Mouse (Mus musculus): Measurements from ENCODE around the gene Thpo.

Gene Thpo
- long read RNA-seq, experiment 1 = 0 reads
- long read RNA-seq, experiment 2 = 0 reads

DNA sequence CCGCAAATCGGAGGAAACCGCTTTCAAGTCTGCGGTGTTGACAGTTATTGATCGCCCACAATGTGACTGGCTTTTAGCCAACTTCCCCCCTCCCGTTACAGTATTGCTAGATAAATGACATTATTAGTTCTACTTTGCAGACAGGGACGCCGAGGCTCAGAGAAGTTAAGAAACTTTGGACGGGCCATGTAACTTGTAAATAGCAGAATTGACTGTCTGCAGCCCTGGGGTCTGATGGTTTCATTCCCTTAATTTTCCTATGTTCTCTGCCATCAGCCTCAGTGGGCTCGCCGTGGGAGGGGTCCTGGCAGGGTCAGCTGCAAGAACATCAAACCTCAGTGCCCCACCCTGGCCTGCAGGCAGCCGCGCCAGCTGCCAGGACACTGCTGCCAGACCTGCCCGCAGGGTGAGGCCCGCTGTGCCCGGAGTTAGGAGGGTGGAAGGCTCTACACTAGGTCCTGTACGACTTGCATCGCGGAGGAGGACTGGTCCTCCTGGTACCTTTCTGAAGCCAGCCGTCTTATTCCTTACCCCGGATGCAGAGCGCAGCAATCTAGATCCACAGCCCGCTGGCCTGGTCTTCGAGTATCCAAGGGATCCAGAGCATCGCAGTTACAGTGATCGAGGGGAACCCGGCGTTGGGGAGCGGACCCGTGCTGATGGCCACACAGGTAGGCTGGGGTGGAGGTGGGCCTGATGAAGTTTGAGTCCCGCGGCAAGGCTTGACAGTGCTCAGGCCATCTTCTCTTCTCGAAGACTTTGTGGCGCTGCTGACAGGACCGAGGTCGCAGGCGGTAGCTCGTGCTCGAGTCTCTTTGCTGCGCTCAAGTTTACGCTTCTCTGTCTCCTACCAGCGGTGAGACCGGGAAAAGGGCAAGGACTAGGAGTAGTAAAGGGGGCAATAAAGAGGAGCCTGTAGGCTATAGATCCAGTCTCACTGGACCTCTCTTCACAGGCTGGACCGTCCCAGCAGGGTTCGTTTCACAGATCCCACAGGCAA is at the start of gene Thpo:
Gene Thpo, minus strand, starts transcription at position 781 of the 1,000 bp plus-strand sequence.
- intact Hi-C loops (cut with DNase I) = no loop called here

DNA sequence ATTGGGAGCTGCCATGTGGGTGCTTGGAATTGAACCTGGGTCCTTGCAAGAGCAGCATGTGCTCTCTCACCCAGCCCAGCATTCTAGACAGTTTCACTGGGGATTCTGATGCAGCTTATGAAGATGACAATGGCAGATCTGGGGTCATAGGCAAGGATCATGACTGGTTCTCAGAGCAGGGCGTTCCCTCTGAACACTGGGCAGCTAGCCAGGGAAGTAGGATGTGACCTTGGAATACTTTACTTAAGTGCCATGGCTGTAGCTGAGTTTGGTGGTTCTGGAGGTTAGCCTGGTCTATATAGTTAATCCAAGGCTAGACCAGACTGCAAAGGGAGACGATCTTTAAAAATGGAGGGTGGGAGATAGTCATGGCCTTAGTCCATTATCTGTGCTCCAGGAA is 49.6 kb upstream of the Thpo start:
- intact Hi-C loops (cut with DNase I) = no loop called here

DNA sequence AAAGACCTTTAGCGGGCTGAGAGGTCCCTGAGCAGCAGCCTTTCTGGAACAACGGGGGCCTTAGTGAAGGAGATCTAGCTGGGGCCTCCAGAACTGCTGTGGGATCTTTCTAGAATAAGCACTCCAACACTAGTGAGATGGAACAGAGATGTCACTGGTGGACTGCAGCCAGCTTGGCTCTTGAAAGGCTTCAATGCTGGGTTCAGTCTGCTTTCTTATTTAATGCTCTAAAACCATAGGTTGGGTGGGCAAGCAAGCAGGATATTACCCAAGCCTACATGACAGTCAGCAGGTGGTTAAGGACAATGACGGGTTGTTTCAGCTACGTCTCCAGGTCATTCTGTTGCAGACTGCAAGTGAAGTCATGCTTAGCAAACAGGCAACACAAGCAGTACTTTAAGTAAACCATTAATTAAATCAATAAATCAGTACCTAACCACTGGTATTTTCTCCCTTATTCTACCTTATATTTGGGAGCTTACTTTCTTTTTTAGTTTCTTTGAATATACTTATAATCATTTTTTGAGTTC is 46.9 kb upstream of the Thpo start:
- intact Hi-C loops (cut with DNase I) = no loop called here

DNA sequence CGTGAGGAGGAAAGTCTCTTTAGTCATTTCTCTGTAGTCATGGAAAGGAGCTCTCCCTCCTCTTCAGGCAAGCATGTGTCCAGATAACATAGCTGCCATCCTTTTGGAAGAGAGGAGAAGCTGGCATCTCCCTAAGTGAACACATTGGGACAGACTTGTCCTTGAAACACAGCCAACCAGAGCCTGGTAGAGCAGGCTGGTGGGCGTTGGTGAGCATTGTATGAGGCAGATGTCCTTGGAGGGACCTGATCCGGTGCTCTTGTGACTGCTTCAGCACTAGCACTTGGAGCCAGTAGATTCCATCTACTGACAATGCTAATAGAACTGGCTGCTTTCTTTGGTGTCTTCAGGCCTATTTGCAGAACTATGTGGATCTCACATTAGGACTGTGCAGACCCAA is 45.5 kb upstream of the Thpo start:
- intact Hi-C loops (cut with DNase I) = no loop called here

DNA sequence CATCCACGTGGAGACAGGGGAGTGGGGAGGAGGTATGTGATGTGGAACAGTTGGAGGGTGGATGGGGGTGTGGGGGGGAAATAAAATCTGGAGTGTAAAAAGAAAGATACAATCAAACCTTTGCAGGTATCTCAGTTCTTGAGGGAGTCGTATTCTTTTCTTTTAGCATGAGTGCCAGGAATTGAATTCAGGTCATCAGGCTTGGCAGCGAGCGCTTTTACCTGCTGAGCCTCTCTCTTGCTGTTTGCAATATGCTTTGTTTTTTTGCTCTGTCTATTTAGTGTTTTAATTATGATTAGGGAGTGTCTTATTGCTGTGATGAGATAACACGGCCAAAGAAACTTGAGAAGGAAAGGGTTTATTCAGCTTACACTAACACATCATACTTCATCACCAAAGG is 40.7 kb upstream of the Thpo start:
- intact Hi-C loops (cut with DNase I) = no loop called here

DNA sequence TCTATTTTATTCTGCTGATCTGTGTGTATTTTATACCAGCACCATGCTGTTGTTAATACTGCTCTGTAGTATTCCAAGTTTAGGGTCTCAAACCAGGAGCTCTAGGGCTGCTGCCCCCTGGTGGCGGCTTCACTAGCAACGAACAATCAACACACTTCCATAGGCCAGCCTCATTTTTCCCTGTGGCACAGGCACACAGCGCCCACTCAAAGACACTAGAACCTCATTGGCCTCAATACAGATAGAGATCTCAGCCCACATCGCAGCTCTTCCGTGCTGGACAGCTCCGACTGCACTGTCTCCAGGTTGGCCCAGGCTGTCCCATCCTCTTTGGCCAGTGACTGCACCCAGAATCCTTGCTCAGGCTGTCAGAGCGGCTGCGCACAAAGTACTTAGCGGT is 30.9 kb upstream of the Thpo start:
- intact Hi-C loops (cut with DNase I) = loop anchor here (5.0 kb wide), 1 partner anchor 268 kb away; the partner anchor contains the start of gene Eif2b5

DNA sequence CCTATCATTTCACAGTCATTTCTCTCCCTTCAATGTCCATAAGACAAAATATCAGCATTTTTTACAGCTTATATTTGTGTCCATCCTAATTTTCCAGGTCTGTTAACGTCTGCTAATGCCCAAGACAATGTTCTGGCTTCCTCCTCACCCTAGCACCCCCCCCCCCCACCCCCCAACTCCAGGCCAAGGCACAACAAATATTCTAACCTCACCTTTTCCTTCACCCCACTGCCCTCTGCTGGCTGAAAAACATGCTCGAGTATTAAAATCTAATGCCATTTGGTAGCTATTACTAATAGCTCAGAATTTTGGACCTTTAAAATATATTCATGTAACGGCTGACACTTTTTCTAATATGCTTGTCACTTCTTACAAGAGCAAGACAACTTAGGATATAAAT is 27.4 kb upstream of the Thpo start:
- intact Hi-C loops (cut with DNase I) = loop anchor here (2.0 kb wide), 1 partner anchor 37 kb away; no protein-coding TSS in a partner anchor

DNA sequence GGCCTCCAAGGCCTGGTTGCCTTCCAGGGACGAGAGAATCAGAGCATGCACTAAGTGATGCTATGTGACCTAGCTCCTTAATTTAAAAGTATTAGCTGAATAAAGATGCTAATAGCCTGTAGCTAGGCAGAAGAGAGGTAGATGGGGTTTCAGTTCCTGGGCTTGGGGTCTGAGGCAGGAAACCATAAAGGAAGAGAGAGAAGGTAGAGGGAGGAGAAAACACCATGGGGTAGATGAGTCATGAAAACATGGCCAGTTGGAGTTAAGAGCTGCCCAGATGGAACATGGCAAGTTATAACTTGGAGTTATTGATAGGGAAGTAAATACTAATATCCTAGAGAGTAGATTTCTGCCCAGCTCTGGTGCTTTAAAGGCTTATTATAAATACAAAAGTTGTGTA is 23.1 kb upstream of the Thpo start:
- intact Hi-C loops (cut with DNase I) = no loop called here

DNA sequence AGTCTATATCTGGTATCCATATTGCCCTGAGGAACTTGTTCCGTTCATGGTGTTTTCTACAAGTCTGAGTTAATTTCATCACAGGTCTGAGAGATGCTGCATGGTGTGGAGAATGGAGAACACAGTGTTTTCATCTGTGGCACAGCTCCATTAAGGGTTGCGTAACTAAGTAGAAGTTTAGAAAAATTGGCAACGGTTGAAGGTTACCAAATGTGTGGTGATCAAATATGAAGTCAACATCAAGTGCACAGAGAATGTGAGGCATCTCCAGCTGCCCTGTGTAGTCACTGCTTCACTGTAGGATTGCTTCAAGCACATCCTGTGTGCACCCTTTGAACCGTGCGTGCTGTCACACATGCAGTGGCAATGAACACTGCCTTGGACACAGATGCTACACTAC is 21.7 kb upstream of the Thpo start:
- intact Hi-C loops (cut with DNase I) = no loop called here

DNA sequence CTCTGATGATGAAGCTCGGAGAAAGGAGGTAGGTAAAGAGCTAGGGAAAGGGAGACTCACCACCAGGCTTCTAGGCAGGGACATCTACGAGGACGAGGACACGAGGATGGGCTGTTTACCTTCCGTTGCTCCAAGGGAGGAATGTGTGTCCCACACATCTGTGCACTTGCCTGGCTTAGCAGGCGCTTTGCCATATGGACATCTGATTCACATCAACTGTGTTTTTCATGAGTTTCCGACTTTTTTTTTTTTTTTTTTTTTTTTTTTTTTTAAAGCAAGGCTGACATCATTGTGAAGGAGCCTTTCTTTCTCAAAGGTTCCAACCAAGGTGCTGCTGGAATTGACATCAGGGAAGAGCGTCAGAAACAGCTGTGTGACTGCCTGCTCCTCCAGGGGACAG is 16.2 kb upstream of the Thpo start:
- intact Hi-C loops (cut with DNase I) = no loop called here

DNA sequence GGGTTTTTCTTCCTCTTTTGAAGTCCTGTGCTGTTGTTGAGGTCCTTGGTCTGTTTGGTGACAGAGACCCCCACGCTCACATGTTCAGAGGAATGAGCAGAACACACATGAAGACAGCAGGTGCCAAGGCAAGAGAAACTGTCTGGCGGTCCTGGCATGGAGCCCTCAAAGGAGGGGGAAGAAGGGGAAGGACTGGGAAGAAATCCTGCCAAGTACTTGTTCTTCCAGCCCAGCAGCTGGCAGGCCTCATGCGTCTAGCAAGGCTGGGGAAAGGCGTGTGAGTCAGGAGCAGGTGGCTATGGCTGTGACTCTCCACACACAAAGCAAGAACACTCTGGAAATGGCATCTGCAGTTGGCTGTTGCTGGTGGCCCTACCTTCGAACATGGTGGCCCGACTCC is 12.3 kb upstream of the Thpo start:
- intact Hi-C loops (cut with DNase I) = no loop called here

DNA sequence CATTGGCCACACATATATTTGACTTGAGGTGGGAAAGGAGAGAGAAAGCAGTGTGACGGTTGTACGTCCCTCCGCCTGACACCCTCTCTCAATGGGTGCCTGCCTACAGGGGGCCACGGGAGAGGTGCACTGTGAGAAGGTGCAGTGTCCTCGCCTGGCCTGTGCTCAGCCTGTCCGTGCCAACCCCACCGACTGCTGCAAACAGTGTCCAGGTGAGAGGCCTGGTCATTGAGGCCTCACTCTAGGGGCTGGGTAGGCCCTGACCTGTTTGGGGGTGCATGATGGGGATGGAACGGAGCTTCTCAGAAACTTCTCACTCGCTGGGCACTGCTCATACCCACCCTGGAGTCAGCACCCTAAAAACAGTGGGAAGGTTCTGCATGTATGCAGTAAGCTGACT is 5.5 kb upstream of the Thpo start:
- intact Hi-C loops (cut with DNase I) = no loop called here

DNA sequence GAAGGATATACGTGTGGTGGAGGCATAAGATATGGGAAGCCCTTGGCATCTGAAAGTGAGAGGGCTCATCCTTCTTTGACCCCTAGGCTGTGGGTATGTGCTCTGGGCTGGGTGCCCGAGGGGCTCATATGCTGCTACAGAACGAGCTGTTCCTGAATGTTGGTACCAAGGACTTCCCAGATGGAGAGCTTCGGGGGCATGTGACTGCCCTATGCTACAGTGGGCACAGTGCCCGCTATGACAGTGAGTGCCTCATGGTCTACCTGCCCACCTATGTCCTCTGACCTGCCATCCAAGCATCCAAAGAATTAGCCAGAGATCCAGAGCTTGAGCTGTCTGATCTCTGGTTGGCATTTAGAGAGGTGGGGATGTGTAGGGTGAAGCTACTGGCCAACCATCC is 2.5 kb upstream of the Thpo start:
- intact Hi-C loops (cut with DNase I) = no loop called here

DNA sequence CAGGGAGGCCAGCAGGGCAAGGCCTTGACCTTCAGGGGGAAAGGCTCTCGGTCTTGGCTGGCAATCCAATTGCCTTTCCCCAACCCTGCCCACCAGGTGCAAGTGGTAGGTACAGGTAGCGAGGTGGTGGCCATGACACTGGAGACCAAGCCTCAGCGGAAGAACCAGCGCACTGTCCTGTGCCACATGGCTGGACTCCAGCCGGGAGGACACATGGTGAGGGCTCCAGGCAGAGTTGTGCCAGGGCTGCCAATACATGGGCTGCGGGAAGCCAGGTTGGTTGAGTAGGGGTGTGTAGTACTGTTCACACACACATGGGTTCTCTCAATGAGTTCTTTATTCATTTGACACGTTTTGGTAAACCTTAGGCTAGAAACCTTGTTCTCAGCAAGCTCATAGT is 1.9 kb upstream of the Thpo start:
- intact Hi-C loops (cut with DNase I) = no loop called here

DNA sequence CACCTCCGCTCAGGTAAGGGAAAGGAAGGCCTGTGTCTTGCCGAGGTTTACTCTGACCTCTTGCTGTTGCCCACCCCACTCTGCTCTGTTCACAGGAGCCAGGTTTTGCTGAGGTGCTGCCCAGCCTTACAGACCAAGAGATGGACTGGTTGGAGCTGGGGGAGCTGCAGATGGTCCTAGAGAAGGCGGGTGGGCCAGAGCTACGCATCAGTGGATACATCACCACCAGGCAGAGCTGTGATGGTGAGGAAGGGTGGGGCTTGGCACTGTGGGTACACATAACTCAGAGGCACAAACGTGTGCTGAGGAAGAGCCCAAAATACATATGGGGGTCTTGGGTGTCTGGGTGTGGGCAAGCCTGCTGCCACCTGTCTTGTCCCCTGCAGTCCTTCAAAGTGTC is 1.3 kb upstream of the Thpo start:
- intact Hi-C loops (cut with DNase I) = no loop called here

DNA sequence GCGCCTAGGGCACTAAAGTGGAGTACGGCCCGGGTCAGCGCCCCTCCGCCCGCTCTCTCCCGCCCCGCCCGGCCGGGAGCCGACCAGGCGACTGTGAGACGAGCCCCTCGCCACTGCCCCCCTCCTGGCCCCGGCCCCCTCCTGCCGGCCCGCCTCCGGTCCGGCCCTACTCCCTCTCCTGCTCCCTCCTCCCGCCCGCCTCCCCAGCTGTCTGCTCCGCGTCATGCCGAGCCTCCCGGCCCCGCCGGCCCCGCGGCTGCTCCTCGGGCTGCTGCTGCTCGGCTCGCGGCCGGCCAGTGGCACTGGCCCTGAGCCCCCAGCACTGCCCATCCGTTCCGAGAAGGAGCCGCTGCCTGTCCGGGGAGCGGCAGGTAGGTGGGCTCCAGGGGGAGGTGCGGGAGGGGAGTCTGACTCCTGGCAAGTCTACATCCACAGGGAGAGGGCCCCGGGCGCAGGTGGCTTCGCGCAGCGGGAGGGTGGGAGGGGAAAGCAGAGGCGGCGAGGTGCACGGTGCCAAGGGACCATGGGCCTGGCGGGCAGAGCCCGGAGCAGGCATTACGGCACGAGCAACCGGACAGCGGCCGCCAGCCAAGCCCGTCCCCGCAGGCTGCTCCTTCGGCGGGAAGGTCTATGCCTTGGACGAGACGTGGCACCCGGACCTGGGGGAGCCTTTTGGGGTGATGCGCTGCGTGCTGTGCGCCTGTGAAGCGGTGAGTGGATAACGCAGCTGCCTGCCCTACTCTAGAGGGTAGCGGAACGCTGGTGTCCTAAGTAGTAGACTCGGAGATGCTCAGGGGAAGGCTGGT is 1.2 kb downstream of the Thpo start, which contains the start of gene Chrd:
Gene Chrd, plus strand, starts transcription at position 203 of the 806 bp plus-strand sequence.
- intact Hi-C loops (cut with DNase I) = no loop called here

DNA sequence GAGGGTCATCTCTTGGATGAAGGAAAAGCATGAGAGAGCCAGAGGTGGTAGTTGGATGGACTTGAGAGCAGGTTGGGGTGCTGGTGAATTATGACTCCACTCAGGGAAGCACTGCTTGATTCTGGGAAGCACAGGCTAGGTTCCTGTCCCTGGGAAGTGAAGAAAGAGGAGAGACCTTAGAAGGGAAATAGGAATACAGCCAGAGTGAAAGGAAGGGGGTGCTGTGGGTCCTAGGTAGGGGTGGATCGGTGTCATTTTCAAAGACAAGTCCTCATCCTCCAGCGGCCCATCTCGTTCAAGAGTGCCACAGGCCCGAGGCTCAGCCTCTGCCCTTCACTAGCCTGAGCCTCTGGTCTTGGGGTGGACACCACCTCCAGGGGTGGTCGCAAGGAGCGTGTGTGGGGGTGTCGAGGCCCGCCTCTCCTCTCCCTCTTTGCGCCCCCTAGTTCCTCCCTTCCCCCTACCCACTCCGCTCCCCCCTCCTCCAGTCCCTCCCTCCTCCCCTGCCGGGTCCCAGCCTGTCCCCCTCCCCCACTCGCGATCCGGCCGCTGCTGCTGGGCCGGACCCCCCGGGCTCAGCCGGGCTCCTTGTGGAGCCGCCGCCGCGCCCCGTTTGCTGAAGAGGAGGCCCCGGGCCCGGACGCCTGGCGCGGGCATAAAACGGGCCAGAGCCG is 1.9 kb downstream of the Thpo start:
- intact Hi-C loops (cut with DNase I) = no loop called here

DNA sequence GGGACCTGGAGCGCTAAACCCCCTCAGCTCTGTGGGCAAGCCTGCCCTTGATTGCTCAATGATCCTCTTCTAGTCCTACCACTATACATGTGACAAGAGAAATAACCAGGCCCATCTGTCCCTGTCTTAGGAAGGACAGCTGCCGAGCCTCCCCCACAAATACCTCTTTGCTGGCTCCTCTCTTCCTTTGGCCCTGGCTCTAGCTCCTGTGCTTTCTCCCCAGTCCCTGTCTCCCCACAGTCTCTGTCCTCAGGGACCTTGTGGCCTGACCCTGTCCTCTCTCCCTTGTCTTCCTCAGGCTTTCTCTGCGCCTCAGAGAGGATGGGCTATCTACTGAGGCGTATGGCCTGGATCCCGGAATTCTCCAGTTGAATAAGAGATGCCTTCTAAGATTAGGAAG is 2.6 kb downstream of the Thpo start:
- intact Hi-C loops (cut with DNase I) = no loop called here

DNA sequence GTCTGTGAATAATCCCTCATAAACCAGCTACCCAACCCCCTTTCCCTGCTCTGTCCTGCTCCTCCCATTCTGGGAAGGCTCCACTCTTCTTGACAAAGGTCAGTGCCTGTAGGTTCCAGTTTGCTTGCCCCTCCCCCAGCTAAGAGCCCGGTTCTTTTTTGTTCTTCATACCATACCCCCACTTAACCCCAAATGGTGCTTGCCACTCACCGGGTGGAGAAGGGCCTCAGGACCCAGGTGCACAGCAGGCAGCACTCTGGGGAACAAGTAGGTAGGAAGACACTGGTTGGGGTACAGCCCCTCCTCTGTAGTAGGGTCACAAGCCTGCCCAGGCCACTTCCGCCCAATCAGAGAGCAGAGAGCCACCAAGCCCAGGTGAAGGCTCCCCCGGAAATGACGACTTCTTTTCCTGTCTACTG is 4.0 kb downstream of the Thpo start:
- intact Hi-C loops (cut with DNase I) = no loop called here

DNA sequence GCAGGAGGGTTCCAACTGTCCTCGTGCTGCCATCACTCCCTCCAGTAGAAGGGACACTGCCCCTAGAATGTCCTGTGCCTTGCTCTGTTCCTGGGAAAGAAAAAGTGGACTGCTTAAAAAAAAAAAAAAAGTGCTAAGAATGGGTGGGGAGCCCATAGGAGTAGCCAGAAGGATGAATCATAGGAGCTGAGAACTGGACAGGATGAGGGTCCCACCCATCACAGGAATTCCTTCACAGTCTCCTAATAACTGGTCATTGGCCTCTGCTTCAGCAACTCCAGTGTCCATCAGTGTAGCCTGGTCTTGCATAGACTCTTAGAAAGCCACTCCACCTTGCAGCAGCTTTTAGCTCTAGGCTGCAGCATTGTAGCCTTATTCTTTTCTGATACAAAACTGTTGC is 7.9 kb downstream of the Thpo start:
- intact Hi-C loops (cut with DNase I) = no loop called here

DNA sequence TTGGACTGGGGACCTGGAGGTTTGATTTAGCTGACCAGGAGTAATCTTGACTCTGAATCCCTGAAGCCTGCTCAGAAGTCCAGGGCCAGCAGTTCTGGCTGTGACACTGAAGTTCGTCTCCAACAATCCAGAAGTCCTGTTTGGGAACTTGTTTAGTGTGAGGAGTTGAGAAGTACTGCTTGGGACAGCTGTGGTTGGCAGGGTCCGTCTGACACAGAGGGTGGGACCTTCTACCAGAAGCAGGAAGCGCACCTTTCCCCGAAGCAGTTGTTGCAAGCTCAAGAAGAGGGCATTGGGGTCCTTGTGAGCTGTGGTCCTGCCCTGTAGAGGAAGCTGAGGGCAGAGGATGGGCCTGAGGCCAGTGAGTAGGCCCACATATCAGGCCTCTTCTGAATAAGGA is 8.6 kb downstream of the Thpo start:
- intact Hi-C loops (cut with DNase I) = loop anchor here (2.0 kb wide), 1 partner anchor 35 kb away; no protein-coding TSS in a partner anchor
